ENCODE assay signal across 8 mouse cellular contexts in genomic region chr16:35364063-35364428, GRCm38 (mm10). TPM values are rescaled to one million over a fixed set of nuclear protein-coding genes. Genes with fewer than 3 reads are reported as not detected.
A peak's percentile ranks its signal among the peaks of the same experiment; 100 is the strongest.
DNase-seq lines count a peak whose midpoint lies in the region; ATAC-seq and TF ChIP-seq lines count a peak whose summit lies in the region.

No protein-coding gene starts in this region.

- no peaks in the 10 kb centered on the region for H3K27me3 ChIP-seq in lung, postnatal 0 days (replicated peaks; ENCODE audit: insufficient read depth, low read length)
- no peaks in the 10 kb centered on the region for H3K27me3 ChIP-seq in limb, embryonic 13.5 days
- no peaks in the 10 kb centered on the region for H3K27me3 ChIP-seq in small intestine, adult 2 months (ENCODE audit: control insufficient read depth, insufficient read depth, low read length)

- H3K4me2 ChIP-seq in lung, postnatal 0 days (replicated peaks; ENCODE audit: low read depth, low read length): peak overlapping the region; percentile 96
- peak overlapping the region; percentile 82 for H3K4me2 ChIP-seq in limb, embryonic 13.5 days (replicated peaks)

- H3K4me3 ChIP-seq in lung, postnatal 0 days (ENCODE audit: low read depth, low read length): peak overlapping the region; percentile 84
- H3K4me3 ChIP-seq in limb, embryonic 13.5 days: peak overlapping the region; percentile 65
- peak overlapping the region; percentile 95 for H3K4me3 ChIP-seq in small intestine, adult 2 months (ENCODE audit: low read depth, low read length)

- DNase-seq in lung, postnatal 0 days (ENCODE audit: low spot score): no peak
- DNase-seq in lung, postnatal 10 days: no peak
- DNase-seq in MN1 (ENCODE audit: low spot score): no peak
- no peak for DNase-seq in layer of hippocampus, postnatal 10 days (ENCODE audit: low spot score in 2 of 2)
- DNase-seq in layer of hippocampus, postnatal 14 days (ENCODE audit: low spot score in 2 of 2): no peak

- whole genome bisulfite sequencing in lung, postnatal 0 days: 2% methylated on average over 7 of the region's 7 CpGs
- WGBS in limb, embryonic 13.5 days: 1% methylated on average over 7 of the region's 7 CpGs
- under 1% methylated on average over 7 of the region's 7 CpGs for WGBS in small intestine, adult 2 months

- H3K9ac ChIP-seq in lung, postnatal 0 days (replicated peaks; ENCODE audit: low read depth): no peak overlapping the region
- H3K9ac ChIP-seq in limb, embryonic 13.5 days: no peak overlapping the region

- H3K9me3 ChIP-seq in lung, postnatal 0 days (ENCODE audit: low read length): no peaks in the 10 kb centered on the region
- no peaks in the 10 kb centered on the region for H3K9me3 ChIP-seq in limb, embryonic 13.5 days

- no peak for TF ChIP-seq CTCF in lung, postnatal 0 days (IDR thresholded peaks at IDR 0.05)
- no peak for TF ChIP-seq CTCF in small intestine, adult 2 months (IDR thresholded peaks at IDR 0.05; ENCODE audit: extremely low read depth, insufficient read length, insufficient replicate concordance, low read depth, low read length)

- no peak for ATAC-seq in lung, postnatal 0 days
- peak; percentile 19; the same call in 1 of the 2 replicates for ATAC-seq in erythroblast, adult 5-6 weeks (replicated peaks; ENCODE audit: low FRiP score, poor library complexity, severe bottlenecking)
- 0 out of 2 replicates have a peak, but pooled peaks have one; percentile 2 for ATAC-seq in limb, embryonic 13.5 days (ENCODE audit: low FRiP score, low read depth)

- TF ChIP-seq EP300 in lung, postnatal 0 days (IDR thresholded peaks at IDR 0.05): no peak

- no peak overlapping the region for H3K27ac ChIP-seq in lung, postnatal 0 days (ENCODE audit: low read length)
- H3K27ac ChIP-seq in limb, embryonic 13.5 days: no peak overlapping the region
- peak overlapping the region; percentile 48; the same call in 1 of the 2 replicates for H3K27ac ChIP-seq in small intestine, adult 2 months (ENCODE audit: insufficient read depth, low read depth, low read length)

- TF ChIP-seq POLR2A in small intestine, adult 2 months (IDR thresholded peaks at IDR 0.05; ENCODE audit: low read depth, low read length): no peak

- peaks cover 3% of the 10 kb centered on the region; the same call in 1 of the 2 replicates for H3K4me1 ChIP-seq in lung, postnatal 0 days (ENCODE audit: insufficient read depth, low read depth, low read length)
- peaks cover 10% of the 10 kb centered on the region; the same call in 1 of the 2 replicates for H3K4me1 ChIP-seq in limb, embryonic 13.5 days
- H3K4me1 ChIP-seq in small intestine, adult 2 months (ENCODE audit: control insufficient read depth, insufficient read depth, insufficient read length, low read length): no peaks in the 10 kb centered on the region; the same call in 1 of the 2 replicates

- no peaks in the 10 kb centered on the region for H3K36me3 ChIP-seq in lung, postnatal 0 days (ENCODE audit: insufficient read depth, low read length)
- H3K36me3 ChIP-seq in limb, embryonic 13.5 days: peaks cover 19% of the 10 kb centered on the region
- H3K36me3 ChIP-seq in small intestine, adult 2 months (ENCODE audit: control insufficient read depth, insufficient read depth, low read length): peaks cover 4% of the 10 kb centered on the region; the same call in 1 of the 2 replicates

RNA-seq across cellular contexts. Expression of gene Sec22a, which starts 0.3 kb away (rescaled TPM):
- polyA plus RNA-seq in lung, postnatal 0 days (2015; fragmentation: Nextera tagmentation; extraction: Ambion mirVana): 45.9 and 51.3 TPM in 2 replicates
- total RNA-seq in erythroblast, adult 5-6 weeks (2015; ENCODE audit: low replicate concordance): 0.77 and 3.1 TPM in 2 replicates
- 0.42 and 1.8 TPM in 2 replicates for total RNA-seq in erythroblast, adult 5-6 weeks (2017; ENCODE audit: low replicate concordance)
- 46.0 and 50.1 TPM in 2 replicates for polyA plus RNA-seq in limb, embryonic 13.5 days (2015; fragmentation: Nextera tagmentation; extraction: Ambion mirVana)
- 2.6 and 7.0 TPM in 2 replicates for polyA plus RNA-seq in small intestine, adult 2 months (2012; rRNA removed)
- 10 to 100 TPM; 16.2 to 21.5 TPM for total RNA-seq in layer of hippocampus, postnatal 10 days (2021)
- total RNA-seq in layer of hippocampus, postnatal 14 days (2021): 10 to 100 TPM; 18.1 to 18.5 TPM

Comparison
In these comparisons a context has a peak if more than half of its experiments do, and no peak if none do; other contexts are left out.
1. RNA of gene Sec22a, which starts 0.3 kb away (total RNA-seq): 16.2 to 21.5 TPM in layer of hippocampus, postnatal 10 days and 18.1 to 18.5 TPM in layer of hippocampus, postnatal 14 days; 0.42 to 3.1 TPM in erythroblast, adult 5-6 weeks; every median in the first group is over 4 times any median in the second.
2. Peak in every context shown above with its lines, with median percentiles within 50 percentile points of each other: H3K4me3 ChIP-seq.